Mouse (Mus musculus) lung, postnatal 0 days (tissue): Measurements from ENCODE around the gene Evx1.

Experiments used
- CTCF ChIP-seq: IDR thresholded peaks from 2 replicates; pipeline ENCODE4 v1.5.1; 2016; ENCODE audit warnings: antibody characterized with exemption, mild to moderate bottlenecking
- EP300 ChIP-seq: IDR thresholded peaks from 2 replicates; pipeline ENCODE4 v1.6.1; 2016; ENCODE audit warnings: antibody characterized with exemption, mild to moderate bottlenecking, control low read depth

DNA sequence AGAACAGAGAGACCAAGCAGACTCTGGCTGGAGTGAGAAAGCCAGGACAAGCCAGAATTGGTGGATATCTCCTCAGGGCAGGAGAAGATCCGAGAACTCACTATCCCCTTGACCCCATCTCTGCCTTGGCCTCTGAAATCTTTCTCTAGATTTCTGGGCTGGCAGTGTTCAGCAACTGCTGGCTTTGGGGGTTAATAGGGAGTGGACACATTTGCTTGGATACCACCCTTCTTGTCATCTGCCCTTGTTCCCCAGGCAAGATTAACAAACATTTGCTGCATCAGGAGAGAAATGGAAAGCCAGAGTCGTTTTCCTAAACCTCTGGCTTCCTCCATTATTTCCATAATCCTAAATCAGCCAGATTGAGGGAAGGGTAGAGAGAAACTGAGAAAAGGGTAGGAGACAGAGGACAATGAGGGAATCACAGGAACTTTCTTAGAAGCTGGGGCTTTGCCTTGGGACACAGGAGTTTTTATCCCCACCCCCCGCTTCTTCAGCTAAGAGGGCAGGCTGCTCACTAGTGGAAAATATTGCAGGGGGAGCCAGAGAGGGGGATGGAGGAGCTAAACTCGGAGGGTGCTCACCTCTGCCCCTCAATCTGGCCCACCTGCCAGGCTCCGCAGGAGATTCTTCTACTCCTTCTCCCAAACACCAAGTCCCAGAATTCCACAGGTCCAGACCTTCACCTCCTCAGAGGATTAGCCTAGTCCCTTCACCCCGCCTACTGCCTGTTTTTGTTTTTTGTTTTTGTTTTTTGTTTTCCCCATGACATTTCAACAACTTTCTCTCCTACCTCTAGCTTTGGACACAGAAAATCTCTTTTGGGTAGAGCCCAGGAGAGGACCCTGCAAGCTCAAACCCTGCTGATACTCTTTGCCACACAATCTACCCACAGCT lies 1.4 kb upstream of the Evx1 start:
- TF ChIP-seq CTCF (no peak), EP300 (no peak)
